Mouse (Mus musculus) cerebellum, adult 2 months (tissue): ENCODE measurements around the gene 1700020A23Rik.

ENCODE experiments used
- CTCF ChIP-seq: fragments of 200-500 bp; IDR thresholded peaks from 2 replicates; pipeline ENCODE4 v1.5.1; 2011; ENCODE audit warnings: low read depth, mild to moderate bottlenecking, control low read depth, low read length, moderate library complexity, borderline replicate concordance; ENCODE audit not compliant: insufficient read depth
- POLR2A ChIP-seq: fragments of 200-500 bp; IDR thresholded peaks from 2 replicates; pipeline ENCODE4 v1.6.1; 2011; ENCODE audit warnings: low read length, control low read depth, borderline replicate concordance; ENCODE audit not compliant: insufficient read depth

DNA sequence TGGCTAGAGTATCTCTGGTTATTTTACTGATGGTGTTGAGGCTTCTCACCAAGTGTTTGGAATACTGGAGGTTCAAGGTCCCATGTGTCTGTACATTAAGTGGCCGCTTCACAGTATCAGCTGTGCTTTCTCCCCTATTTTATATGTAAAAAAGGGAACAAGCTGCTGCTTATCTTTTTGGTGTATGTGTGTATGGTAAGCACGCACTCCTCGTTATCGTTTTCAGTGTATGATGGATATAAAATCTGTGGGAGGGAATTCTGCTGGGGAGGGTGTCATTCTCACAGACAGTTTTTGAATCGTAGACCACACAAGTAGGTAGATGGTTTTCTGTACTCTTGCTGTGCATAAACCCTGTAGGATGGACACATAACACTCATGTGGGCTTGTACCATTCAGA, 47.5 kb upstream of the 1700020A23Rik start:
- TF ChIP-seq CTCF (no peak), POLR2A (no peak)
